Mouse (Mus musculus) embryonic fibroblast, embryonic 13.5 days (primary cell): ENCODE measurements around the gene Flg.

Experiments used
- CTCF ChIP-seq: IDR thresholded peaks from 2 replicates; pipeline ENCODE4 v1.5.1; 2011; ENCODE audit warnings: mild to moderate bottlenecking, control low read depth, low read length, moderate library complexity, borderline replicate concordance; ENCODE audit not compliant: insufficient read depth
- POLR2A ChIP-seq: IDR thresholded peaks from 2 replicates; pipeline ENCODE4 v1.6.1; 2011; ENCODE audit warnings: low read depth, mild to moderate bottlenecking, control low read depth, low read length, moderate library complexity

- no peak for TF ChIP-seq POLR2A
- TF ChIP-seq CTCF = no peak
Observed at GRCm38 (mm10) chr3:93297542-93297941, 24.2 kb downstream of the Flg start.
